Mouse (Mus musculus) brown adipose tissue, adult 24 weeks (tissue): ENCODE data around the gene Caap1. TPM values are rescaled to one million over a fixed set of nuclear protein-coding genes. Genes with fewer than 3 reads are reported as not detected.

Experiments
- H3K27ac ChIP-seq: fragments of 200-500 bp; replicated peaks from 2 replicates; pipeline ENCODE4 v1.5.1; 2012; ENCODE audit warnings: low read depth, mild to moderate bottlenecking, low read length
- H3K4me1 ChIP-seq: fragments of 200-500 bp; 2 replicates; pipeline ENCODE4 v1.6.1; 2012; ENCODE audit warnings: low read length, mixed read lengths; ENCODE audit not compliant: control insufficient read depth, insufficient read depth, insufficient read length
- H3K4me3 ChIP-seq: fragments of 200-500 bp; 2 replicates; pipeline ENCODE4 v1.5.1; 2012; ENCODE audit warnings: low read depth, mild to moderate bottlenecking, low read length, moderate library complexity; ENCODE audit not compliant: insufficient read depth
- polyA plus RNA-seq: library from polyadenylated mRNA; stranded (reverse); fragments of >200 nt; gene quantifications from 2 replicates; pipeline ENCODE4 v1.2.4, GENCODE M21; 2012; ENCODE audit not compliant: missing spikeins, insufficient read depth, insufficient read length

Gene Caap1
- 4.6 and 5.2 TPM in 2 replicates for polyA plus RNA-seq

- Histone ChIP-seq H3K27ac (peak within 1 kb of the TSS; percentile 66; the same call in 1 of the 2 replicates), H3K4me1 (no peaks in the 10 kb centered on the region), H3K4me3 (peak within 1 kb of the TSS; percentile 96)
Measured at GRCm38 (mm10) chr4:94556265-94557054, at the start of gene Caap1, which contains the start of gene Gm10306. Gene Caap1, minus strand, starts transcription at chr4:94556796. Gene Gm10306, plus strand, starts transcription at chr4:94556546.

- Histone ChIP-seq H3K4me1 (peaks cover 2% of the 10 kb centered on the region; the same call in 1 of the 2 replicates), H3K27ac (no peak overlapping the region), H3K4me3 (no peak overlapping the region)
Measured at GRCm38 (mm10) chr4:94605591-94605990, 49.0 kb upstream of the Caap1 start.

DNA sequence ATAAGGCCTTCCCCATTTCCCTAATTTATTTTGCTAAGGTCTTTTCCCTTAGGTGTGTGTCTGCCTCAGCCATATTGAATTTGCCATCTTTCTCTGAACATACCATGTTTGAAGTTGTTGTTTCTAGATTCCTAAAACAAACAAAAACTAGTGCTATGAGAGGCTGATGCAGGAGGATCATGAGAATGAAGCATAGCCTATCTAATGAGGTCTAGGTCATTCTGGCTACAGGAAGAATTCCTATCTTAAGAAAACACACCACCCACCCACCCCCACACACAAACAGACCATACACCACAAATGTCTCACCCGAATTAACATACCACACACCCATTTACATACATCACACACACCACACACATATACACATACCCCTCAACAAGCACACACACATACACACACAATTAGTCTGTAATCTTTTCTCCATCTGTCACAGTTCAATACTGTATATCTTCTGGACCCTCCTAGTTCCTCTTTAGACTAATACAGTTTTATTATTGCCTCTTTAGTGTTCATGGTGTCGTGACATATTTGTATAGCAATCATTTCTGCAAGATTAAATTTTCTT, 47.9 kb upstream of the Caap1 start:
- no peak overlapping the region for H3K27ac ChIP-seq
- no peak overlapping the region for H3K4me3 ChIP-seq
- peaks cover 2% of the 10 kb centered on the region; the same call in 1 of the 2 replicates for H3K4me1 ChIP-seq

DNA sequence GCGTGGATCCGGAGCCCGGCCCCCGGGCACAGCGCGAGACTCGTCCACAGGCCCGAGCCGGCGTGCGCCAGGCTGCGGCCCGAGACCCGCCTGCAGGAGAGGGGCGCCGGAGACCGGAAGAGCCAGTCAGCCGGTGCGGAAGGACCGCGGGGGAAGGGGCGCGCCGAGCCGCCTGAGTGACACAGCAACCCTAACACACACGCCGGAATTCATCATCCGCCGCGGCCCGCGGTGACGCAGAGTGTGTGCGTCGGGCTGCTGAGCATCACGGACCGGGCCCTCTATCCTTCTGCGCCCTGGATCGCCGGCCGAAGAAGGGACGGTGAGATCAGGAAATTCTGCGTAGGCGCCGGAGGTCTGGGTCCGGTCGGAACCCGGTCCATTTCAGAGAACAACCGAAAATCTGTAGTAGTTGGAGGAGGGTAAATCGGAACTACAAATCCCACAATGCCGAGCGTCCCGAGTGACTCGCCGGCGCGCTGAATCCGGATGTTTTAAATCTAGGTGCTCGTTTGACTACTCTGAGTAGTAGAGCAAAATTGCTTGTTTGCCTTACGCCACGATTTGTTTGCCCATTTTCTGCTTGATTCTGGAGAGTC, 46.5 kb upstream of the Caap1 start, which contains the start of gene Plaa:
Gene Plaa (minus strand): TSS at position 214 of the 599 bp plus-strand sequence.
- H3K4me3 ChIP-seq: peak within 1 kb of the TSS; percentile 94
- peak within 1 kb of the TSS; percentile 91 for H3K27ac ChIP-seq
- peaks cover 2% of the 10 kb centered on the region; the same call in 1 of the 2 replicates for H3K4me1 ChIP-seq

GRCm38 (mm10) chr4:94602496-94603030, 46.0 kb upstream of the Caap1 start:
- peaks cover 2% of the 10 kb centered on the region; the same call in 1 of the 2 replicates for H3K4me1 ChIP-seq
- H3K4me3 ChIP-seq: peak overlapping the region; percentile 94
- H3K27ac ChIP-seq: peak overlapping the region; percentile 42

DNA sequence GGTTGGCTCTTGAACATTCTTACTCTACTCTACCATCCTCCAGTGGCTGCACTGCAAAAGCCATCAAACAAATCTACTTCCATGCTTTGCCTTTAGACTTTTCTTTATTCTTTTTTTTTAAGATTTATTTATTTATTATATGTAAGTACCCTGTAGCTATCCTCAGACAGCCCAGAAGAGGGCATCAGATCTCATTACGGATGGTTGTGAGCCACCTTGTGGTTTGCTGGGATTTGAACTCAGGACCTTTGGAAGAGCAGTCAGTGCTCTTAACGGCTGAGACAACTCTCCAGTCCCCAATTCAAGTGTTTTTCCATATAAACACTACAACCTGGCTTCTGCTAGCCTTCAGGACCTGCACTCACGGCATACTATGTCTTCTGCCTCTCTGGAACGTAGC, 44.8 kb upstream of the Caap1 start:
- H3K4me3 ChIP-seq: no peak overlapping the region

GRCm38 (mm10) chr4:94592709-94593108, 36.1 kb upstream of the Caap1 start:
- no peak overlapping the region for H3K27ac ChIP-seq

More for the DNA sequence above, 44.8 kb upstream of the Caap1 start:
- H3K4me1 ChIP-seq: peaks cover 2% of the 10 kb centered on the region; the same call in 1 of the 2 replicates
- H3K27ac ChIP-seq: no peak overlapping the region

GRCm38 (mm10) chr4:94591765-94592381, 35.3 kb upstream of the Caap1 start:
- Histone ChIP-seq H3K4me3 (no peak overlapping the region), H3K27ac (no peak overlapping the region), H3K4me1 (peaks cover 5% of the 10 kb centered on the region; the same call in 1 of the 2 replicates)

More at GRCm38 (mm10) chr4:94592709-94593108, 36.1 kb upstream of the Caap1 start:
- H3K4me3 ChIP-seq: no peak overlapping the region
- H3K4me1 ChIP-seq: peaks cover 5% of the 10 kb centered on the region; the same call in 1 of the 2 replicates

DNA sequence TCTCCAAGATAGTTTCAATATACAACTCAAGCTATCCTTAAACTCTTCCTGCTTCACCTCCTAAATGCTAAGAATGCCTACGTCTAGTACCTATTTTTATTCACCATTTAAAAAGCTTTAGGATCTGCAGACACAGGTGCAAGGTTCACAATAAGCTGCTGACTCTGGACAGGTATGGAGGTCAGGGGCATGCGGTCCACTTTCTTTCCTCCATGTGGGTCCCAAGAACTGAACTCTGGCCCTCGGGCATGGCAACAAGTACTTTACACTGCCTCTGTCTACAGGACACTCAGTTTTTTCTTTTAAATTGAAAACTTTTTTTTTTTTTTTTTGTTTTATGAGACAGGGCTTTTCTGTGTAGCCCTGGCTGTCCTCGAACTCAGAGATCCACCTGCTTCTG, 16.1 kb upstream of the Caap1 start:
- no peaks in the 10 kb centered on the region for H3K4me1 ChIP-seq
- no peak overlapping the region for H3K27ac ChIP-seq
- H3K4me3 ChIP-seq: no peak overlapping the region

DNA sequence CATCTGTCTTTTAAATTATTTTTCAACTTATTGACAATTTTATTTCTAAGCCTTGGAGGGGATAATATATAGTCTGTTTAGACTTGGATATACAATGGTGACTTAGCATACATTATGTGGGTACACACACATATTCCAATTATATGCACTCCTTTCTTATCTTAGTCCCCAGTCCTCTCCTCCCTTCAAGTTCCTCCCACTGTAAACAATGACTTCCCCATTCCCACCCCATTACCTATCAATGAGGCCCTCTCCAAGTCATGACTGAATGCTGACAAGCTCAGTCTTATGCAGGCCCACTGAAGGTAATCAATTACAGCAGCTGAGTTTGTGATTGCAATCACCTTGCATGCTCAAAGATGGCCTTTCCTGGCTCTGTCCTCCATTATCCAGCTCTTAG, 7.7 kb upstream of the Caap1 start:
- Histone ChIP-seq H3K4me1 (no peaks in the 10 kb centered on the region), H3K27ac (no peak overlapping the region), H3K4me3 (no peak overlapping the region)

DNA sequence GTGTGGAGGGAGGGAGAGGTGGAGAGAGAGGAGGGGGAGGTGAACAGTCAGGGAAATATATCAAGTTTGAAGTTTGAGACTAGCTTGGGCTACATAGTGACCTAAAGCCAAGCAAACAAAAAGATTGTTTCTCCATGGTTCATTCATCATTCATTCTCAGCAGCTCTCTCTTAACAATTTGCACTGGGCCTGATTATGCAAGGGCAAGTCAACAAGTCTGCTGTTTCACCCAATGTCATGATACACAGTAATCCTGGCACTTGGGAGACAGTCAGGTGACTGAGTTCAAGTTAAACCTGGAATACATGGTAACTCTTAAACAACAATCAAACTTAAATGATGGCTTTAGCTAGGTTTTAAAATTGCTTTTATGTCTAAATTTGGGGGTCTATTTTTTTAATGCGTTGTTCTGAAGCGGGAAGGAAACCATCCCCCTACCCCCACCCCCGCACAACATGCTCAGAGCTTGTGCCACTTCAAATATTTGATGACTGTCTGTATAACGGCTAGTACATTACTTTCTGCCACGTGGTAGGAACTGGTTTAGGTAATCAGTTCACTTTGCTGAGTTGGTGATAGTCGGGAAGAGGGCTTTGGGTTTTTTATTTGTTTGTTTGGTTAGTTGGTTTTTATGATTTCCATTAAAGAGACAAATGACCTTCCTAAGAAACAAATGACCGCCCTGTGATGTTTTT, 5.5 kb upstream of the Caap1 start:
- H3K27ac ChIP-seq: no peak overlapping the region
- no peak overlapping the region for H3K4me3 ChIP-seq

DNA sequence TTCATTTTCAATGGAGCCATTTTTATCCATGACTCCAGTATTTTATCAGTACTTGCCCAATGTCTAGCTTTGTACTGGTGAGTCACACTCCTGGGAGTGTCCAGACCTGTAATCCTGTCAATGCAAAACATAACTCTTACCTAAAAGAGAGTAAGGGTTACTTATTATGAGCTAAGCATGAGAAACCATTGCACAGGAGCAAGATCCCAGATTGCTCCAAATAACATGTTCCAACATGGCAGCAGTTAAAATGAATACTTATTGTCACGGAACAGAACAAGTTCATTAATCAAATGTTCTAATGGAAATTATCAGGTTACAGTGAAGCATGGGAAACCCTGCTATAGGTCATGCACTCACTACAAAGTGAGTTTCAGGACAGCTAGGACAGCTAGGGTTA, 3.7 kb upstream of the Caap1 start:
- H3K4me3 ChIP-seq: no peak overlapping the region
- H3K27ac ChIP-seq: no peak overlapping the region
- H3K4me1 ChIP-seq: no peaks in the 10 kb centered on the region

More for the DNA sequence above, 5.5 kb upstream of the Caap1 start:
- H3K4me1 ChIP-seq: no peaks in the 10 kb centered on the region

DNA sequence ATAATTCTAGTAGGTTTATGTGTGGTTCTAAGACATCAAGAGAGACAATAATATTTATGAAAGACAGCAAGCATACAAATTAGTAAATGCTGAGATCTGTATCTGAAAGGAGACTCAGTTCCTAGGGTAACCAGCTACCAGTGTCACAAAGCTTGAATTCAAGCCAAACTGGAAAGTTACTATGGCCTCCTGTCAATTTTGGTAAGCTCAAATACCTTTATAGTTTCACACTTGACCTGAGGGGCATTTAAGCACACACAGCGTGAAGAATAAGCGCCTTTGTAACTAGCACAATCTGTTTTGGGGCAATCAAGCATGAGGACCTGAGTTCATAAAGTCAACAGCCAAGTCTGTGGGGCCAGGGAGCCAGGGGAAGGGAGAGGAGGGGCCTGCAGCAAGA, 2.7 kb upstream of the Caap1 start:
- Histone ChIP-seq H3K4me3 (no peak overlapping the region), H3K27ac (no peak overlapping the region), H3K4me1 (no peaks in the 10 kb centered on the region)

- H3K27ac ChIP-seq: no peak overlapping the region
- no peaks in the 10 kb centered on the region for H3K4me1 ChIP-seq
- no peak overlapping the region for H3K4me3 ChIP-seq
Measured at GRCm38 (mm10) chr4:94557145-94557544, 549 bp upstream of the Caap1 start.
